Mouse (Mus musculus) stomach, postnatal 0 days (tissue): ENCODE results near the gene Palm.

Experiments
- CTCF ChIP-seq: IDR thresholded peaks from 2 replicates; pipeline ENCODE4 v1.5.1; 2016; ENCODE audit warnings: antibody characterized with exemption, low read depth, mild to moderate bottlenecking, moderate library complexity
- EP300 ChIP-seq: optimal IDR thresholded peaks from 2 replicates; pipeline ENCODE3; 2016; ENCODE audit warnings: antibody characterized with exemption

GRCm38 (mm10) chr10:79794491-79794931, 1.1 kb downstream of the Palm start:
- TF ChIP-seq CTCF = no peak
- no peak for TF ChIP-seq EP300
